Mouse (Mus musculus): ENCODE data around the gene Zfp809. TPM values are rescaled to one million over a fixed set of nuclear protein-coding genes. Genes with fewer than 3 reads are reported as not detected.
A peak's percentile ranks its signal among the peaks of the same experiment; 100 is the strongest.
"Not testable (repeated sequence)": the region's sequence is repeated elsewhere in the genome, so short reads cannot be mapped to it uniquely, and the experiment has no call there.

The Zfp809 gene
- polyA plus RNA-seq, 1 experiment from 2014 or later, result 16.3 TPM

DNA sequence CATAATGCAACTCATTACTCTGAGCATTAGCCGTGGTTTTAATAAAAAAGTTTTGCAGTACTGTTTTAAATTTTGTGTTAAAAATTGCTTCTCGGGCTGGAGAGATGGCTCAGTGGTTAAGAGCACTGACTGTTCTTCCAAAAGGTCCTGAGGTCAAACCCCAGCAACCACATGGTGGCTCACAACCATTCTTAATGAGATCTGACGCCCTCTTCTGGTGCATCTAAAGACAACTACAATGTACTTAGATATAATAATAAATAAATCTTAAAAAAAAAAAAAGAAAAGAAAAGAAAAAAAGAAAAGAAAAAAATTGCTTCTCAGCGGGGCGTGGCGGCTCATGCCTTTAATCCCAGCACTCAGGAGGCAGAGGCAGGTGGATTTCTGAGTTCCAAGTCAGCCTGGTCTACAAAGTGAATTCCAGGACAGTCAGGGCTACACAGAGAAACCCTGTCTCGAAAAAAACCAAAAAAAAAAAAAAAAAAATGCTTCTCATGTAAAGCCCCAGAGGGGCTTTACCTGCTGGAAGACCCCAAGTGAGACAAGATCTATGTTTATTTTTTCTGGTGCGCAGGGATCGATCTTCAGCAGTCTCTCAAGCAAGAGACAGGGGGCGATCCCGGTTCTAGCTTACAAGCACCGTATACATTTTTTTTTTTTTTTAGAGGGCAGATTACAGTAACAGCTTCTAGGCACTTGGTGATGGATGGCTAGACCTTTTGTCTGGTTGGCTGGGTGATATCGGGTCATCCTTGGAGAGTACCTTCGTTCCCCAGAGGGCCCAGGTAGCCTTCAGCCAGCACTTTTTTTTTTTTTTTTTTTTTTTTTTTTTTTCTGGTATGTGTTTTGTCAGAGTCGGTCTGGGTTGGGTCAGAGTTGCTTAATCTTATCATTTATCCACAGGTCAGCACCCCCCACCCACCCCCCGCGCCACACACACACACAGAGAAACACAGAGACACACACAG lies 694 bp upstream of the Zfp809 start:
- 21% methylated on average over 17 of the region's 17 CpGs for WGBS
- peaks cover 4% of the 10 kb centered on the region; the same call in 1 of the 2 replicates for H3K4me1 ChIP-seq (ENCODE audit: control insufficient read depth, insufficient read depth, low read length)
- H3K27ac ChIP-seq (replicated peaks; ENCODE audit: low read depth, low read length), result peak overlapping the region; percentile 87

DNA sequence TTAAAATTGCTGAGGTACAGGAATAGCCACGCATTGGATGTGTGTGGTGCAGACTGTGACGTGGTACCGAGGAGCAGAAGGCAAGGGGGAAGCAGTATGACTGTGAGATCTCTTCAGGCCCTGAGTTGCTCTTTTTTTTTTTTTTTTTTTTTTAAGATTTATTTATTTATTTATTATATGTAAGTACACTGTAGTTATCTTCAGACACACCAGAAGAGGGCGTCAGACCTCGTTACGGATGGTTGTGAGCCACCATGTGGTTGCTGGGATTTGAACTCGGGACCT lies 817 bp downstream of the Zfp809 start:
- WGBS, result 72% methylated on average over 7 of the region's 7 CpGs
- H3K4me3 ChIP-seq (ENCODE audit: low read depth, low read length), result peak overlapping the region; percentile 74
- H3K4me1 ChIP-seq (ENCODE audit: control insufficient read depth, insufficient read depth, low read length); H3K36me3 ChIP-seq (ENCODE audit: control insufficient read depth, insufficient read depth, low read length); ATAC-seq (ENCODE audit: low read depth); H3K27ac ChIP-seq (replicated peaks; ENCODE audit: low read depth, low read length); H3K9me3 ChIP-seq (ENCODE audit: control insufficient read depth, low read length); H3K27me3 ChIP-seq (replicated peaks; ENCODE audit: control insufficient read depth, insufficient read depth, low read length); DNase-seq (ENCODE audit: low spot score): not testable (repeated sequence)
- peak overlapping the region; percentile 80 for H3K4me2 ChIP-seq (ENCODE audit: low read depth, low read length)
- peak overlapping the region; percentile 87 for H3K9ac ChIP-seq (ENCODE audit: low read depth, low read length)

More for the DNA sequence above, 694 bp upstream of the Zfp809 start:
- DNase-seq (ENCODE audit: low spot score) (peak; percentile 85), ATAC-seq (ENCODE audit: low read depth) (peak; percentile 26)
- H3K9me3 ChIP-seq (ENCODE audit: control insufficient read depth, low read length), result no peaks in the 10 kb centered on the region
- H3K4me2 ChIP-seq (ENCODE audit: low read depth, low read length), result peak overlapping the region; percentile 80
- H3K9ac ChIP-seq (ENCODE audit: low read depth, low read length), result peak overlapping the region; percentile 87
- H3K36me3 ChIP-seq (ENCODE audit: control insufficient read depth, insufficient read depth, low read length), result no peaks in the 10 kb centered on the region
- H3K4me3 ChIP-seq (ENCODE audit: low read depth, low read length), result peak overlapping the region; percentile 74
- H3K27me3 ChIP-seq (replicated peaks; ENCODE audit: control insufficient read depth, insufficient read depth, low read length), result no peaks in the 10 kb centered on the region

DNA sequence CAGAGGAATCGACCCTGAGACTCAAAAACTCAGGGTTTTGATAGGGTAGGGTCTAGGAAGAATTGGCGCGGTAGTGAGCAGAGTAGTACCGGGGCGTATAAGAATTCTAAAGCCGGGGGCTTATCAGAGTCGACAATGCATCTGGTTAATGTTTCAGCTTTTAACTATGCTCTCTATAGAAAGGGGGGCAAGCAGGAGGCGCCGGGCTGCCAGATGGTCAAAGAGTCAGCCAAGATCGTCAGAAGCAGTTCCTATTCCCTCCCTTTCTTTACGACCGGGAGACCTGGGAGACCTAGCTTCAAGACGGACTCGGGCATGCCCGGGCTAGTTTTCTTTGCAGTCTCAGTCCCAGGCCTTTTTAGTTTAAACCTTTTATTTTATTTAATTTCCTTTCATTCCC lies 1.3 kb downstream of the Zfp809 start:
- peak; percentile 18 for DNase-seq (ENCODE audit: low spot score)
- H3K36me3 ChIP-seq (ENCODE audit: control insufficient read depth, insufficient read depth, low read length), result no peaks in the 10 kb centered on the region
- 87% methylated on average over 15 of the region's 15 CpGs for WGBS
- no peaks in the 10 kb centered on the region for H3K9me3 ChIP-seq (ENCODE audit: control insufficient read depth, low read length)
- H3K4me2 ChIP-seq (ENCODE audit: low read depth, low read length), result no peak overlapping the region
- H3K4me3 ChIP-seq (ENCODE audit: low read depth, low read length), result no peak overlapping the region
- H3K27me3 ChIP-seq (replicated peaks; ENCODE audit: control insufficient read depth, insufficient read depth, low read length), result no peaks in the 10 kb centered on the region
- H3K27ac ChIP-seq (replicated peaks; ENCODE audit: low read depth, low read length), result no peak overlapping the region
- H3K9ac ChIP-seq (ENCODE audit: low read depth, low read length), result no peak overlapping the region
- H3K4me1 ChIP-seq (ENCODE audit: control insufficient read depth, insufficient read depth, low read length), result peaks cover 4% of the 10 kb centered on the region; the same call in 1 of the 2 replicates
- no peak for ATAC-seq (ENCODE audit: low read depth)

DNA sequence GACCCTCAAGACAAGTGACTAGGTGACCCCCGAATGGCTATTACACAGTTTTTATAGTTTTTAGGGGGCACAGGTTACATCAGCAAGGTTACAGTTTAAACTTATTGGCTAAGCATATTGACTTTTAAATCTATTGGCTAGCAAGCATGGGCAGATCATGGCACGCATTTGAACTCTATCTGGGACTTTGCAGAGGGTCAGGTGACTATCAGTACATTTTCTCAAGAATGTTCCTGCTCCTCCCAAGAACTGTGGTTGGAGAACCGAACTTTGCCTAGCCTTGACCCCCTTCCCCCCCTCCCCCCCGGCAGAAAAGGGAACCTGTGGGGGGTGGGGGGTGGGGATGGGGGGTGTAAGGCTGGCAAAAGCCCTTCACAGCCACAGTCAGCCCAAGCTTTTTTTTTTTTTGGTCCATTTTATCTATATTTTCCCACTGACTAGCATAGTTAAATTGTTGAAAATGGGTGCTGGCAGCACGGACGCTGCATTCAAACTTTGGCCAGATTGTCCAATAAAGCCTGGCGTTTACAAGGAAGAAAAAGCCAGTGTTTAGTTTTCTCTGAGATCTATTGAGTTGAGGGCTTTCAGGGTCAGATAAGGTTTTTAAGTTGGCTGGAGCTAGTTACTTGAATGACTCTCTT lies 4.0 kb downstream of the Zfp809 start:
- ATAC-seq (ENCODE audit: low read depth) (no peak), DNase-seq (ENCODE audit: low spot score) (no peak)
- Histone ChIP-seq H3K4me3 (ENCODE audit: low read depth, low read length) (no peak overlapping the region), H3K9me3 (ENCODE audit: control insufficient read depth, low read length) (no peaks in the 10 kb centered on the region), H3K27me3 (replicated peaks; ENCODE audit: control insufficient read depth, insufficient read depth, low read length) (no peaks in the 10 kb centered on the region), H3K4me2 (ENCODE audit: low read depth, low read length) (no peak overlapping the region), H3K9ac (ENCODE audit: low read depth, low read length) (no peak overlapping the region), H3K27ac (replicated peaks; ENCODE audit: low read depth, low read length) (no peak overlapping the region), H3K4me1 (ENCODE audit: control insufficient read depth, insufficient read depth, low read length) (peaks cover 4% of the 10 kb centered on the region; the same call in 1 of the 2 replicates), H3K36me3 (ENCODE audit: control insufficient read depth, insufficient read depth, low read length) (no peaks in the 10 kb centered on the region)
- 92% methylated on average over 7 of the region's 7 CpGs for WGBS

DNA sequence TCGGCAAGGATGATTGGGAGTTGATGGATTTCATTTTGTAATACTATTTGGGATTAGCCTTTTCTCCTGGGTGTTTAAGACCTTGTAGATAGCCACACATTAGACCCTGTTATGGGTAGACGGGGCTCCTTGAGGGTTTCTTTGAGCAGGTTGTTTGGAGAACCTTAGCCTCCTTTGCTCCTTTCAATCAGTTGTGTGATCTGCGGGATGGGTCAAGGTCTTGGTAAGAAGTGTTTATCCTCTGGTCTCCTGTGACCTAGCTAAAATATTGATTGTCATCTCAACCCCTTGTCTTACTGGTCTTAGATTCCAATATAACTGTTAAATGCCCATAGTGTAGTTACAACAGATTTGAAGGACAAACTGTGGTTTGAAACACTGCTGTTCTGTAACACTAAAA lies 4.5 kb downstream of the Zfp809 start:
- H3K4me1 ChIP-seq (ENCODE audit: control insufficient read depth, insufficient read depth, low read length), result peaks cover 4% of the 10 kb centered on the region; the same call in 1 of the 2 replicates
- H3K4me2 ChIP-seq (ENCODE audit: low read depth, low read length), result no peak overlapping the region
- no peak overlapping the region for H3K4me3 ChIP-seq (ENCODE audit: low read depth, low read length)
- no peak overlapping the region for H3K27ac ChIP-seq (replicated peaks; ENCODE audit: low read depth, low read length)
- no peak for ATAC-seq (ENCODE audit: low read depth)
- H3K27me3 ChIP-seq (replicated peaks; ENCODE audit: control insufficient read depth, insufficient read depth, low read length), result no peaks in the 10 kb centered on the region
- 0 out of 2 replicates have a peak, but pooled peaks cover 4% of the 10 kb centered on the region for H3K36me3 ChIP-seq (ENCODE audit: control insufficient read depth, insufficient read depth, low read length)
- DNase-seq (ENCODE audit: low spot score), result no peak
- H3K9ac ChIP-seq (ENCODE audit: low read depth, low read length), result no peak overlapping the region
- 93% methylated on average over 3 of the region's 3 CpGs for WGBS
- H3K9me3 ChIP-seq (ENCODE audit: control insufficient read depth, low read length), result no peaks in the 10 kb centered on the region

DNA sequence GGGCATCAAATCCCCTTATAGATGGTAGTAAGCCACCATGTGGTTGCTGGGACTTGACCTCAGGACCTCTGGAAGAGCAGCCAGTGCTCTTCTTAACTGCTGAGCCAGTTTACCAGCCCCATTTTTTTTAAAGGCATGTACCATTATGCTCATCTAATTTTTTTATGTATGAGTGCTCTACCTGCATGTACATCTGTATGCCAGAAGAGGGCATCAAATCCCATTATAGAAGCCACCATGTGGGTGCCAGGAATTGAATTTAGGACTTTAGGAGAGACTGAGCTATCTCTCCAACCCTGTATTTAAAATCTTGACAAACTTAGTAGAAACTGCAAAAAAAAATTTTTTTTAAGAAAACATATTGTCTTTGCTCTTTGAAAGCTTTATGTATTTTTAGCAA lies 5.0 kb downstream of the Zfp809 start:
- DNase-seq (ENCODE audit: low spot score) (no peak), ATAC-seq (ENCODE audit: low read depth) (no peak)
- no peak overlapping the region for H3K4me3 ChIP-seq (ENCODE audit: low read depth, low read length)
- H3K36me3 ChIP-seq (ENCODE audit: control insufficient read depth, insufficient read depth, low read length), result peaks cover 8% of the 10 kb centered on the region; the same call in 1 of the 2 replicates
- no peaks in the 10 kb centered on the region for H3K9me3 ChIP-seq (ENCODE audit: control insufficient read depth, low read length)
- H3K4me1 ChIP-seq (ENCODE audit: control insufficient read depth, insufficient read depth, low read length), result peaks cover 4% of the 10 kb centered on the region; the same call in 1 of the 2 replicates
- no peak overlapping the region for H3K9ac ChIP-seq (ENCODE audit: low read depth, low read length)
- no peaks in the 10 kb centered on the region for H3K27me3 ChIP-seq (replicated peaks; ENCODE audit: control insufficient read depth, insufficient read depth, low read length)
- H3K4me2 ChIP-seq (ENCODE audit: low read depth, low read length), result no peak overlapping the region
- no peak overlapping the region for H3K27ac ChIP-seq (replicated peaks; ENCODE audit: low read depth, low read length)

DNA sequence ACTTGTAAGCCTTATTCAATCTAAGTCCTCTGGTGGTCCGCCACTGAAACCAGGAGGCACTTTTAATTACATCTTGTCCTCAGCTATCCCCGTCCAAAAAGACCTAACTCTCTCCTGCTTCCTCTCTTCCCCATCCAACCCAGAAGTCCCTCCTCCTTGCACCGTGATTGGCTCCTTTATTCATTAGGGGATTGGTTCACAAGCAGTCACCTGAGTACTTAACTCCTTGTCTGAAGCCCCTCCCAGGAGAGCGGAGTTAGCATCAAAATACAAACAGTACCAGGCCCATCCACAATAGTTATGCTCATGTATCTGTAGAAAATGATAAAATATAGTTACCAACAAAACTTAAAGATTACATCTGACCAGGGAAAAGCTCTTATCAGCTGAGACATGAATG lies 14.5 kb downstream of the Zfp809 start:
- ATAC-seq (ENCODE audit: low read depth), result no peak
- Histone ChIP-seq H3K36me3 (ENCODE audit: control insufficient read depth, insufficient read depth, low read length) (peaks cover 90% of the 10 kb centered on the region), H3K27me3 (replicated peaks; ENCODE audit: control insufficient read depth, insufficient read depth, low read length) (no peaks in the 10 kb centered on the region), H3K4me1 (ENCODE audit: control insufficient read depth, insufficient read depth, low read length) (no peaks in the 10 kb centered on the region), H3K4me3 (ENCODE audit: low read depth, low read length) (no peak overlapping the region), H3K9ac (ENCODE audit: low read depth, low read length) (no peak overlapping the region), H3K4me2 (ENCODE audit: low read depth, low read length) (no peak overlapping the region), H3K9me3 (ENCODE audit: control insufficient read depth, low read length) (peaks cover 20% of the 10 kb centered on the region), H3K27ac (replicated peaks; ENCODE audit: low read depth, low read length) (no peak overlapping the region)
- DNase-seq (ENCODE audit: low spot score), result no peak
- 90% methylated on average over 4 of the region's 4 CpGs for WGBS

DNA sequence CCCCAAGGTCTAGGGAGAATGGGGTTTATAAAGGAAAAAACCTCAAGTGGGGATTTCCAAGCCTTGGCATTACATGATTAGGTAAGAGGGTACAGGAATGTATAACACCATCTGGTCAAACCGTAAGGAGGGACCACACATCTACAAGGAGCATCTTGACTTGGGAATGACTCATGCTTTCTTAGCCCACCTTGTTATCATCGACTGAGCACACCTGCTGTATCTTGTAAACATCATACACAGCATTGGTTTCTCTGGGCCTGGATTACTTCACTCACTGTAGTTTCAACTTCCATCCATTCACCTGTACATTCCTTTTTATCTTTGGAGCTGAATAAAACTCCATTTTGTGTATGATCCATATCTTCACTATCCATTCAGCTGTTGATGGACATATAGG lies 18.7 kb downstream of the Zfp809 start:
- peaks cover 90% of the 10 kb centered on the region for H3K36me3 ChIP-seq (ENCODE audit: control insufficient read depth, insufficient read depth, low read length)
- DNase-seq (ENCODE audit: low spot score) (no peak), ATAC-seq (ENCODE audit: low read depth) (no peak)
- WGBS, result 90% methylated on average over 2 of the region's 2 CpGs
- no peaks in the 10 kb centered on the region for H3K27me3 ChIP-seq (replicated peaks; ENCODE audit: control insufficient read depth, insufficient read depth, low read length)
- no peaks in the 10 kb centered on the region for H3K4me1 ChIP-seq (ENCODE audit: control insufficient read depth, insufficient read depth, low read length)
- no peak overlapping the region for H3K9ac ChIP-seq (ENCODE audit: low read depth, low read length)
- H3K4me2 ChIP-seq (ENCODE audit: low read depth, low read length), result no peak overlapping the region
- no peak overlapping the region for H3K4me3 ChIP-seq (ENCODE audit: low read depth, low read length)
- no peak overlapping the region for H3K27ac ChIP-seq (replicated peaks; ENCODE audit: low read depth, low read length)
- peaks cover 55% of the 10 kb centered on the region for H3K9me3 ChIP-seq (ENCODE audit: control insufficient read depth, low read length)

Data from embryonic facial prominence, embryonic 14.5 days (tissue).